Mouse (Mus musculus) gastrocnemius, postnatal 25 days (tissue): ENCODE data around the gene Ehmt1. TPM values are rescaled to one million over a fixed set of nuclear protein-coding genes. Genes with fewer than 3 reads are reported as not detected.

Experiments
- DNase-seq: peaks from one replicate; pipeline ENCODE4 v3.0.0; 2022
- microRNA-seq, 2 experiments: library from miRNA; unstranded; fragments of <30 nt; microRNA quantifications; one replicate each; pipeline ENCODE4 v1.2.0; 2021; ENCODE audit warnings: borderline replicate concordance in 2 of 2
- total RNA-seq, 2 experiments: library from RNA; stranded (reverse); gene quantifications; 1 replicate in 1 of 2; 2 replicates in 1 of 2; pipeline ENCODE4 v1.2.3; 2021

Gene Ehmt1
- total RNA-seq, 2 experiments from 2014 or later: 27.5 to 27.7 TPM

- no peak for DNase-seq
Observed at GRCm38 (mm10) chr2:24805621-24806020, 113.8 kb downstream of the Ehmt1 start.

GRCm38 (mm10) chr2:24796833-24797457 lies 122.5 kb downstream of the Ehmt1 start:
- no peak for DNase-seq

- DNase-seq: no peak
Observed at GRCm38 (mm10) chr2:24787250-24787649, 132.2 kb downstream of the Ehmt1 start.

- DNase-seq: no peak
Observed at GRCm38 (mm10) chr2:24781253-24781652, 138.2 kb downstream of the Ehmt1 start.

- no peak for DNase-seq
Observed at GRCm38 (mm10) chr2:24776831-24777230, 142.6 kb downstream of the Ehmt1 start.

GRCm38 (mm10) chr2:24775951-24776587 lies 143.3 kb downstream of the Ehmt1 start:
- DNase-seq: no peak

GRCm38 (mm10) chr2:24774832-24775231 lies 144.6 kb downstream of the Ehmt1 start:
- DNase-seq: no peak

GRCm38 (mm10) chr2:24770861-24771260 lies 148.6 kb downstream of the Ehmt1 start:
- DNase-seq: no peak

- DNase-seq: peak; percentile 31
Observed at GRCm38 (mm10) chr2:24763115-24763557, 156.3 kb downstream of the Ehmt1 start, which contains the start of gene Cacna1b. Gene Cacna1b (minus strand): TSS chr2:24763152.

GRCm38 (mm10) chr2:24762446-24762960 lies 156.9 kb downstream of the Ehmt1 start:
- DNase-seq: no peak

GRCm38 (mm10) chr2:24761923-24762445 lies 157.4 kb downstream of the Ehmt1 start:
- DNase-seq: peak; percentile 16

- DNase-seq: no peak
Observed at GRCm38 (mm10) chr2:24755276-24755675, 164.1 kb downstream of the Ehmt1 start.

- no peak for DNase-seq
Observed at GRCm38 (mm10) chr2:24752599-24752998, 166.8 kb downstream of the Ehmt1 start.

GRCm38 (mm10) chr2:24750051-24750450 lies 169.4 kb downstream of the Ehmt1 start:
- DNase-seq: no peak

GRCm38 (mm10) chr2:24747878-24748277 lies 171.5 kb downstream of the Ehmt1 start:
- DNase-seq: no peak

Small RNA genes within 50 kb of the gene (microRNA-seq; reads per million reads assigned to microRNA genes)
- 0 reads per million in 2 experiments for gene Gm22875

Other genes with a start within 250 kb of the Ehmt1 start
- gene Cacna1b, start 156.5 kb downstream of the Ehmt1 start, total RNA-seq: under 1 TPM; 0.03 to 0.05 TPM
- 1 to 10 TPM; 2.4 to 2.5 TPM for gene Arrdc1, start 15.6 kb upstream of the Ehmt1 start, total RNA-seq
- gene Zmynd19, start 30.2 kb upstream of the Ehmt1 start, total RNA-seq: 10 to 100 TPM; 18.3 to 20.2 TPM
- 1 to 10 TPM; 3.1 to 3.2 TPM for gene Dph7, start 42.8 kb upstream of the Ehmt1 start, total RNA-seq
- gene Mrpl41, start 55.5 kb upstream of the Ehmt1 start, total RNA-seq: 10 to 100 TPM; 38.5 to 46.3 TPM
- 10 to 100 TPM; 27.2 to 27.4 TPM for gene Pnpla7, start 56.4 kb upstream of the Ehmt1 start, total RNA-seq
- gene Nsmf, start 134.7 kb upstream of the Ehmt1 start, total RNA-seq: 10 to 100 TPM; 12.8 to 15.9 TPM
- not detected for gene Entpd8, start 160.7 kb upstream of the Ehmt1 start, total RNA-seq
- not detected for gene Noxa1, start 175.5 kb upstream of the Ehmt1 start, total RNA-seq